Mouse (Mus musculus): ENCODE data around the gene Cav1.

- no peak for TF ChIP-seq CTCF (IDR thresholded peaks at IDR 0.05)
- TF ChIP-seq EP300 (IDR thresholded peaks at IDR 0.05; ENCODE audit: insufficient read depth, low read depth, low read length) = no peak
These were observed 27.8 kb upstream of the Cav1 start for GRCm38 (mm10) chr6:17278366-17278765.

All from heart, adult 2 months (tissue).